20 mouse cellular contexts compared by ENCODE assay signal in genomic region chr4:32344276-32344675, GRCm38 (mm10).
DNase-seq lines count a peak whose midpoint lies in the region; ATAC-seq and TF ChIP-seq lines count a peak whose summit lies in the region.
"Had no signal": no experiment of that assay in that cellular context is flagged by ENCODE, and none has a peak within 500 bp of the region (broad histone marks: within the 10 kb centered on the region; RNA-seq: fewer than 3 reads in every experiment).

No protein-coding gene starts in this region.

- H3K36me3 ChIP-seq in forebrain, postnatal 0 days (ENCODE audit: insufficient read depth), result no peaks in the 10 kb centered on the region
- no peaks in the 10 kb centered on the region for H3K36me3 ChIP-seq in forebrain, embryonic 12.5 days (replicated peaks)
- H3K36me3 ChIP-seq in lung, embryonic 14.5 days (ENCODE audit: insufficient read depth), result no peaks in the 10 kb centered on the region
- no peaks in the 10 kb centered on the region for H3K36me3 ChIP-seq in thymus, adult 2 months (ENCODE audit: control insufficient read depth, insufficient read depth, low read length)
- H3K36me3 ChIP-seq: embryonic facial prominence, embryonic 13.5 days; hindbrain, embryonic 15.5 days; neural tube, embryonic 12.5 days had no signal

- H3K4me3 ChIP-seq in forebrain, postnatal 0 days (ENCODE audit: low read depth, low read length), result no peak overlapping the region
- H3K4me3 ChIP-seq in forebrain, embryonic 12.5 days (replicated peaks), result no peak overlapping the region
- H3K4me3 ChIP-seq in lung, embryonic 14.5 days (ENCODE audit: low read depth, low read length), result no peak overlapping the region
- no peak overlapping the region for H3K4me3 ChIP-seq in thymus, adult 2 months (ENCODE audit: control insufficient read depth, insufficient read depth, low read length)
- H3K4me3 ChIP-seq: embryonic facial prominence, embryonic 13.5 days; gastrocnemius, adult 2 months; hindbrain, embryonic 15.5 days; neural tube, embryonic 12.5 days had no signal

- DNase-seq in forebrain, postnatal 0 days, result no peak
- DNase-seq in lung, embryonic 14.5 days, result no peak
- DNase-seq in lung, postnatal 10 days, result no peak
- no peak for DNase-seq in thymus, adult 2 months
- no peak for DNase-seq in thymus, postnatal 10 days (ENCODE audit: low spot score in 2 of 2)
- no peak for DNase-seq in spleen, adult 12 weeks (ENCODE audit: low spot score)
- DNase-seq: adrenal gland, adult 2 months; cerebellum, adult 8-10 months; gastrocnemius, adult 2 months; heart, postnatal 14 days; kidney, adult 11 months; layer of hippocampus, postnatal 36 days; lung, postnatal 14 days had no signal

- no peaks in the 10 kb centered on the region for H3K27me3 ChIP-seq in forebrain, postnatal 0 days (ENCODE audit: insufficient read depth, low read length)
- no peaks in the 10 kb centered on the region for H3K27me3 ChIP-seq in forebrain, embryonic 12.5 days
- no peaks in the 10 kb centered on the region for H3K27me3 ChIP-seq in lung, embryonic 14.5 days (ENCODE audit: insufficient read depth, low read length)
- H3K27me3 ChIP-seq in thymus, adult 2 months (ENCODE audit: control insufficient read depth, insufficient read depth, low read length), result no peaks in the 10 kb centered on the region
- H3K27me3 ChIP-seq: embryonic facial prominence, embryonic 13.5 days; hindbrain, embryonic 15.5 days; neural tube, embryonic 12.5 days had no signal

- H3K4me2 ChIP-seq in forebrain, postnatal 0 days (ENCODE audit: low read depth), result no peak overlapping the region
- H3K4me2 ChIP-seq in forebrain, embryonic 12.5 days, result no peak overlapping the region
- no peak overlapping the region for H3K4me2 ChIP-seq in lung, embryonic 14.5 days
- H3K4me2 ChIP-seq: embryonic facial prominence, embryonic 13.5 days; hindbrain, embryonic 15.5 days; neural tube, embryonic 12.5 days had no signal

- TF ChIP-seq POLR2A in thymus, adult 2 months (IDR thresholded peaks at IDR 0.05; ENCODE audit: control insufficient read depth, extremely low read depth, insufficient read depth, low read length, poor library complexity), result no peak

- ATAC-seq in forebrain, postnatal 0 days, result peak; percentile 12; the same call in 1 of the 2 replicates
- no peak for ATAC-seq in forebrain, embryonic 12.5 days (ENCODE audit: low FRiP score)
- ATAC-seq in lung, embryonic 14.5 days (ENCODE audit: insufficient read depth), result no peak
- ATAC-seq in granulocyte monocyte progenitor cell, adult 5-6 weeks (replicated peaks; ENCODE audit: poor library complexity, severe bottlenecking), result no peak

- 0 out of 2 replicates have a peak, but pooled peaks cover 5% of the 10 kb centered on the region for H3K4me1 ChIP-seq in forebrain, postnatal 0 days (ENCODE audit: insufficient read depth)
- peaks cover 18% of the 10 kb centered on the region for H3K4me1 ChIP-seq in forebrain, embryonic 12.5 days
- H3K4me1 ChIP-seq in lung, embryonic 14.5 days (ENCODE audit: insufficient read depth), result no peaks in the 10 kb centered on the region
- H3K4me1 ChIP-seq in thymus, adult 2 months (replicated peaks; ENCODE audit: control insufficient read depth, insufficient read depth, low read length), result peaks cover 14% of the 10 kb centered on the region

- no peaks in the 10 kb centered on the region for H3K9me3 ChIP-seq in forebrain, postnatal 0 days (ENCODE audit: low read length)
- no peaks in the 10 kb centered on the region for H3K9me3 ChIP-seq in forebrain, embryonic 12.5 days
- no peaks in the 10 kb centered on the region for H3K9me3 ChIP-seq in lung, embryonic 14.5 days (ENCODE audit: low read depth, low read length)
- H3K9me3 ChIP-seq: embryonic facial prominence, embryonic 13.5 days; hindbrain, embryonic 15.5 days; neural tube, embryonic 12.5 days had no signal

- H3K27ac ChIP-seq in forebrain, postnatal 0 days (ENCODE audit: low read depth, low read length), result no peak overlapping the region
- H3K27ac ChIP-seq in forebrain, embryonic 12.5 days, result no peak overlapping the region
- H3K27ac ChIP-seq in lung, embryonic 14.5 days (ENCODE audit: low read depth), result peak overlapping the region; percentile 12; the same call in 1 of the 2 replicates
- peak overlapping the region; percentile 83 for H3K27ac ChIP-seq in thymus, adult 2 months (ENCODE audit: control insufficient read depth, insufficient read depth, low read length)
- H3K27ac ChIP-seq: kidney, postnatal 0 days; liver, embryonic 14.5 days; neural tube, embryonic 12.5 days had no signal

- TF ChIP-seq CTCF in forebrain, postnatal 0 days (IDR thresholded peaks at IDR 0.05; ENCODE audit: low read depth), result no peak
- no peak for TF ChIP-seq CTCF in lung, embryonic 14.5 days (IDR thresholded peaks at IDR 0.05; ENCODE audit: low read depth)
- no peak for TF ChIP-seq CTCF in thymus, adult 2 months (IDR thresholded peaks at IDR 0.05; ENCODE audit: borderline replicate concordance, control insufficient read depth, extremely low read depth, insufficient read depth, low read length, poor library complexity)

- 73% methylated on average over 9 of the region's 9 CpGs for WGBS in forebrain, postnatal 0 days
- 83% methylated on average over 9 of the region's 9 CpGs for WGBS in forebrain, embryonic 12.5 days
- 75% methylated on average over 9 of the region's 9 CpGs for WGBS in lung, embryonic 14.5 days
- 86% methylated on average over 9 of the region's 9 CpGs for WGBS in thymus, adult 2 months

- no peak overlapping the region for H3K9ac ChIP-seq in forebrain, postnatal 0 days
- H3K9ac ChIP-seq in forebrain, embryonic 12.5 days, result no peak overlapping the region
- no peak overlapping the region for H3K9ac ChIP-seq in lung, embryonic 14.5 days
- H3K9ac ChIP-seq: embryonic facial prominence, embryonic 13.5 days; hindbrain, embryonic 15.5 days; liver, embryonic 14.5 days; neural tube, embryonic 12.5 days had no signal

Comparison
In these comparisons a context has a peak if more than half of its experiments do, and no peak if none do; other contexts are left out.
1. H3K27ac ChIP-seq: peak in lung, embryonic 14.5 days (single experiment) and thymus, adult 2 months (single experiment); none in forebrain, postnatal 0 days (single experiment) and forebrain, embryonic 12.5 days (single experiment).